Mouse (Mus musculus): Measurements from ENCODE around the gene Clpb. TPM values are rescaled to one million over a fixed set of nuclear protein-coding genes. Genes with fewer than 3 reads are reported as not detected.

Clpb gene
- total RNA-seq, 4 experiments from 2014 or later = 60.4 to 77.8 (median 69.2) TPM

- no peak for DNase-seq (ENCODE audit: low spot score in 2 of 2)
Observed at GRCm38 (mm10) chr7:101720356-101720755, 56.9 kb downstream of the Clpb start.

- no peak for DNase-seq (ENCODE audit: low spot score in 2 of 2)
Observed at GRCm38 (mm10) chr7:101725081-101725480, 61.6 kb downstream of the Clpb start.

GRCm38 (mm10) chr7:101726980-101727379 lies 63.5 kb downstream of the Clpb start:
- DNase-seq (ENCODE audit: low spot score in 2 of 2) = no peak

GRCm38 (mm10) chr7:101732096-101732495 lies 68.7 kb downstream of the Clpb start:
- DNase-seq (ENCODE audit: low spot score in 2 of 2) = no peak

- DNase-seq (ENCODE audit: low spot score in 2 of 2) = no peak
Observed at GRCm38 (mm10) chr7:101733042-101733441, 69.6 kb downstream of the Clpb start.

GRCm38 (mm10) chr7:101735297-101735696 lies 71.9 kb downstream of the Clpb start:
- DNase-seq (ENCODE audit: low spot score in 2 of 2) = no peak

GRCm38 (mm10) chr7:101737735-101738134 lies 74.3 kb downstream of the Clpb start:
- DNase-seq (ENCODE audit: low spot score in 2 of 2) = no peak

GRCm38 (mm10) chr7:101739602-101740001 lies 76.2 kb downstream of the Clpb start:
- peak; percentile 19 to 22 for DNase-seq (ENCODE audit: low spot score in 2 of 2)

- DNase-seq (ENCODE audit: low spot score in 2 of 2) = no peak
Observed at GRCm38 (mm10) chr7:101743487-101743886, 80.1 kb downstream of the Clpb start.

GRCm38 (mm10) chr7:101746559-101747334 lies 83.3 kb downstream of the Clpb start:
- no peak for DNase-seq (ENCODE audit: low spot score in 2 of 2)

- no peak for DNase-seq (ENCODE audit: low spot score in 2 of 2)
Observed at GRCm38 (mm10) chr7:101750268-101750667, 86.8 kb downstream of the Clpb start.

GRCm38 (mm10) chr7:101752346-101752745 lies 88.9 kb downstream of the Clpb start:
- no peak for DNase-seq (ENCODE audit: low spot score in 2 of 2)

GRCm38 (mm10) chr7:101753492-101753891 lies 90.1 kb downstream of the Clpb start:
- DNase-seq (ENCODE audit: low spot score in 2 of 2) = no peak

- peak in 1 of 2 experiments; percentile 27 for DNase-seq (ENCODE audit: low spot score in 2 of 2)
Observed at GRCm38 (mm10) chr7:101754416-101754815, 91.0 kb downstream of the Clpb start.

- DNase-seq (ENCODE audit: low spot score in 2 of 2) = no peak
Observed at GRCm38 (mm10) chr7:101755301-101755700, 91.9 kb downstream of the Clpb start.

GRCm38 (mm10) chr7:101761899-101762780 lies 98.7 kb downstream of the Clpb start:
- peak; percentile 21 to 41 for DNase-seq (ENCODE audit: low spot score in 2 of 2)

GRCm38 (mm10) chr7:101767335-101767907 lies 104.0 kb downstream of the Clpb start:
- no peak for DNase-seq (ENCODE audit: low spot score in 2 of 2)

- no peak for DNase-seq (ENCODE audit: low spot score in 2 of 2)
Observed at GRCm38 (mm10) chr7:101770051-101770450, 106.6 kb downstream of the Clpb start.

GRCm38 (mm10) chr7:101771604-101772003 lies 108.2 kb downstream of the Clpb start:
- no peak for DNase-seq (ENCODE audit: low spot score in 2 of 2)

GRCm38 (mm10) chr7:101772687-101773086 lies 109.3 kb downstream of the Clpb start:
- no peak for DNase-seq (ENCODE audit: low spot score in 2 of 2)

GRCm38 (mm10) chr7:101777053-101777452 lies 113.6 kb downstream of the Clpb start:
- DNase-seq (ENCODE audit: low spot score in 2 of 2) = no peak

- DNase-seq (ENCODE audit: low spot score in 2 of 2) = no peak
Observed at GRCm38 (mm10) chr7:101817861-101818401, 154.5 kb downstream of the Clpb start, which contains the start of gene Phox2a. Gene Phox2a, plus strand, starts transcription at chr7:101818313.

Measured in gastrocnemius, adult 8-10 months (tissue).